Mouse (Mus musculus) MEL (cell line): ENCODE measurements around the gene H2-M10.1. TPM values are rescaled to one million over a fixed set of nuclear protein-coding genes. Genes with fewer than 3 reads are reported as not detected.
"Not testable (repeated sequence)": the region's sequence is repeated elsewhere in the genome, so short reads cannot be mapped to it uniquely, and the experiment has no call there.

Source experiments
- DNase-seq: peaks from one replicate; pipeline ENCODE4 v3.0.0; 2011; ENCODE audit warnings: low read depth, low spot score
- H3K27ac ChIP-seq: 2 replicates; pipeline ENCODE4 v1.5.1; 2012; ENCODE audit warnings: low read depth, mild to moderate bottlenecking, control low read depth, low read length, moderate library complexity; ENCODE audit not compliant: control insufficient read depth
- H3K27me3 ChIP-seq, 2 experiments: fragments of 150-350 bp in 1 of 2; sonication (generic) in 1 of 2; 2 replicates each; pipeline ENCODE4 v1.6.1; 2012; ENCODE audit warnings: low read length in 2 of 2, mild to moderate bottlenecking in 2 of 2, improper control_type of control experiment in 1 of 2, moderate library complexity in 1 of 2; ENCODE audit not compliant: insufficient read depth in 2 of 2, control insufficient read depth in 1 of 2
- H3K36me3 ChIP-seq, 2 experiments: 2 replicates each; pipeline ENCODE4 v1.6.1; 2012 to 2014; ENCODE audit warnings: low read length in 2 of 2, improper control_type of control experiment in 1 of 2, inconsistent platforms in 1 of 2, mild to moderate bottlenecking in 1 of 2; ENCODE audit not compliant: insufficient read depth in 2 of 2, control insufficient read depth in 1 of 2
- H3K4me1 ChIP-seq, 2 experiments: fragments of 150-350 bp in 1 of 2; sonication (generic) in 1 of 2; 2 replicates each; pipeline ENCODE4 v1.6.1; 2012; ENCODE audit warnings: low read length in 2 of 2, improper control_type of control experiment in 1 of 2, mild to moderate bottlenecking in 1 of 2; ENCODE audit not compliant: insufficient read depth in 2 of 2, control insufficient read depth in 1 of 2
- H3K4me3 ChIP-seq, 2 experiments: fragments of 150-350 bp in 1 of 2; sonication (generic) in 1 of 2; 2 replicates each; pipeline ENCODE4 v1.5.1; 2012; ENCODE audit warnings: low read depth in 2 of 2, low read length in 2 of 2, mild to moderate bottlenecking in 2 of 2, moderate library complexity in 2 of 2, control low read depth in 1 of 2, improper control_type of control experiment in 1 of 2; ENCODE audit not compliant: control insufficient read depth in 1 of 2, insufficient read depth in 1 of 2
- H3K79me2 ChIP-seq: 2 replicates; pipeline ENCODE4 v1.6.1; 2012; ENCODE audit warnings: mild to moderate bottlenecking, low read length, moderate library complexity; ENCODE audit not compliant: control insufficient read depth, poor library complexity, insufficient read depth
- H3K9ac ChIP-seq: 2 replicates; pipeline ENCODE4 v1.6.1; 2012; ENCODE audit warnings: low read depth, mild to moderate bottlenecking, control low read depth, low read length, moderate library complexity; ENCODE audit not compliant: control insufficient read depth, poor library complexity, severe bottlenecking
- H3K9me3 ChIP-seq: fragments of 150-350 bp; sonication (generic); replicated peaks from 2 replicates; pipeline ENCODE4 v1.6.1; 2012; ENCODE audit warnings: mild to moderate bottlenecking, low read length, improper control_type of control experiment, moderate library complexity; ENCODE audit not compliant: insufficient read depth
- CTCF ChIP-seq, 3 experiments: IDR thresholded peaks in 2 of 3; conservative IDR thresholded peaks in 1 of 3; 2 replicates each; pipeline ENCODE4 v1.5.1; 2011 to 2012; ENCODE audit warnings: low read length in 3 of 3, low read depth in 2 of 3, mild to moderate bottlenecking in 2 of 3, improper control_type of control experiment in 1 of 3, inconsistent platforms in 1 of 3, mixed read lengths in 1 of 3, moderate library complexity in 1 of 3; ENCODE audit not compliant: control insufficient read depth in 1 of 3, insufficient read depth in 1 of 3, poor library complexity in 1 of 3, severe bottlenecking in 1 of 3
- ELF1 ChIP-seq: IDR thresholded peaks from 2 replicates; pipeline ENCODE4 v1.6.1; 2014; ENCODE audit warnings: low read depth, mild to moderate bottlenecking, inconsistent platforms, low read length, improper control_type of control experiment, moderate library complexity
- GABPA ChIP-seq: IDR thresholded peaks from 2 replicates; pipeline ENCODE4 v1.6.1; 2012; ENCODE audit warnings: low read depth, mild to moderate bottlenecking, inconsistent platforms, low read length, improper control_type of control experiment, moderate library complexity
- JUND ChIP-seq: IDR thresholded peaks from 2 replicates; pipeline ENCODE4 v1.6.1; 2011; ENCODE audit warnings: low read depth, mild to moderate bottlenecking, improper control_type of control experiment, low read length
- KAT2A ChIP-seq: conservative IDR thresholded peaks from 2 replicates; pipeline ENCODE4 v1.6.1; 2012; ENCODE audit warnings: low read depth, low read length, improper control_type of control experiment, inconsistent platforms
- MAZ ChIP-seq: IDR thresholded peaks from 2 replicates; pipeline ENCODE4 v1.6.1; 2012; ENCODE audit warnings: low read depth, mild to moderate bottlenecking, inconsistent platforms, low read length, improper control_type of control experiment
- MXI1 ChIP-seq: IDR thresholded peaks from 2 replicates; pipeline ENCODE4 v1.6.1; 2011; ENCODE audit warnings: mild to moderate bottlenecking, low read depth, low read length, improper control_type of control experiment
- MYC ChIP-seq: IDR thresholded peaks from 2 replicates; pipeline ENCODE4 v1.6.1; 2011; ENCODE audit warnings: low read depth, mild to moderate bottlenecking, low read length, improper control_type of control experiment, moderate library complexity
- POLR2A ChIP-seq, 2 experiments: IDR thresholded peaks; 2 replicates each; pipeline ENCODE4 v1.6.1; 2011 to 2012; ENCODE audit warnings: low read length in 2 of 2, mild to moderate bottlenecking in 2 of 2, control low read depth in 1 of 2, improper control_type of control experiment in 1 of 2, low read depth in 1 of 2, moderate library complexity in 1 of 2; ENCODE audit not compliant: control insufficient read depth in 1 of 2, insufficient read depth in 1 of 2, poor library complexity in 1 of 2
- POLR2AphosphoS2 ChIP-seq: IDR thresholded peaks from 2 replicates; pipeline ENCODE4 v1.6.1; 2011; ENCODE audit warnings: low read length, improper control_type of control experiment
- POLR2AphosphoS5 ChIP-seq: IDR thresholded peaks from 2 replicates; pipeline ENCODE4 v1.6.1; 2012; ENCODE audit warnings: low read depth, borderline replicate concordance, mild to moderate bottlenecking, inconsistent platforms, low read length, moderate library complexity, mixed read lengths
- RAD21 ChIP-seq: IDR thresholded peaks from 2 replicates; pipeline ENCODE4 v1.6.1; 2011; ENCODE audit warnings: mild to moderate bottlenecking, low read depth, low read length, improper control_type of control experiment
- RCOR1 ChIP-seq: IDR thresholded peaks from 2 replicates; pipeline ENCODE4 v1.6.1; 2012; ENCODE audit warnings: low read depth, mild to moderate bottlenecking, inconsistent platforms, low read length, improper control_type of control experiment
- SMC3 ChIP-seq: IDR thresholded peaks from 2 replicates; pipeline ENCODE4 v1.6.1; 2011; ENCODE audit warnings: low read depth, low read length, improper control_type of control experiment
- TBP ChIP-seq: IDR thresholded peaks from 2 replicates; pipeline ENCODE4 v1.8.0; 2011; ENCODE audit warnings: low read depth, low read length, improper control_type of control experiment
- TCF12 ChIP-seq: IDR thresholded peaks from 2 replicates; pipeline ENCODE4 v1.6.1; 2014; ENCODE audit warnings: low read depth, mild to moderate bottlenecking, inconsistent platforms, low read length, improper control_type of control experiment, moderate library complexity
- UBTF ChIP-seq: IDR thresholded peaks from 2 replicates; pipeline ENCODE4 v1.6.1; 2012; ENCODE audit warnings: low read depth, mild to moderate bottlenecking, inconsistent platforms, low read length, improper control_type of control experiment, moderate library complexity, borderline replicate concordance; ENCODE audit not compliant: insufficient read depth
- USF2 ChIP-seq, 2 experiments: IDR thresholded peaks; 2 replicates each; pipeline ENCODE4 v1.6.1; 2011 to 2012; ENCODE audit warnings: improper control_type of control experiment in 2 of 2, low read length in 2 of 2, borderline replicate concordance in 1 of 2, inconsistent platforms in 1 of 2, low read depth in 1 of 2, mild to moderate bottlenecking in 1 of 2; ENCODE audit not compliant: insufficient read depth in 1 of 2
- ZMIZ1 ChIP-seq: IDR thresholded peaks from 2 replicates; pipeline ENCODE4 v1.6.1; 2012; ENCODE audit warnings: low read depth, mild to moderate bottlenecking, inconsistent platforms, low read length, improper control_type of control experiment, moderate library complexity
- ZNF384 ChIP-seq: IDR thresholded peaks from 2 replicates; pipeline ENCODE4 v1.6.1; 2012; ENCODE audit warnings: low read depth, mild to moderate bottlenecking, inconsistent platforms, low read length, improper control_type of control experiment
- polyA plus RNA-seq, 2 experiments: library from polyadenylated mRNA; stranded (reverse) in 1 of 2; unstranded in 1 of 2; fragments of >175 nt in 1 of 2; fragments of >200 nt in 1 of 2; gene quantifications; 2 replicates each; pipeline versions ENCODE4 v1.2.1 to v1.2.4; 2012; ENCODE audit warnings: low replicate concordance in 2 of 2, low read depth in 1 of 2; ENCODE audit not compliant: insufficient read length in 2 of 2, insufficient read depth in 1 of 2, missing spikeins in 1 of 2
- total RNA-seq: library from RNA; depleted of rRNA; stranded (reverse); fragments of 300-350 nt; gene quantifications from 2 replicates; pipeline ENCODE4 v1.2.3, GENCODE M21; 2012

H2-M10.1 gene
- total and polyA plus RNA-seq, 3 experiments = not detected

DNA sequence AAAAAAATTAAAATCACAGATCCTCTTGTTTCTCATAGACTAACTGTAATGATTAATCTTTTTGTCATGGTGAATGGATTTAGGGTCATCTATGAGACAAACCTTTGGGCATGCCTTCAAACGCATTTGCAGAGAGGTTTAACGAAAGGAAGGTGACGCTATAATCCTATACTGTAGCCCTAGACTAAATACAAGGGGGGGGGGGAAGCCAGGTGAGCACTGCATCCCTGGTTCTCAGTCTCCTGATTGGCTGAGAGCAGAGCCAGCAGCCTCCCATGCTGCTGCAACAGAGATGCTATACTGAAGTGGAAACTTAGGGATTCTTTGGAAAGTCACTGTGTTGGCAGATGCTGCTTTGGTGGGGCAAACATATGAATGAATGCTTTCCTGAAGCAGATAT, 29.8 kb upstream of the H2-M10.1 start:
- no peaks in the 10 kb centered on the region for H3K36me3 ChIP-seq
- H3K4me1 ChIP-seq = no peaks in the 10 kb centered on the region
- no peaks in the 10 kb centered on the region for H3K9me3 ChIP-seq
- H3K27me3 ChIP-seq = peaks cover 2 to 5% of the 10 kb centered on the region in 2 experiments; a peak in 3 of 4 replicates
- H3K27ac ChIP-seq = no peak overlapping the region
- TF ChIP-seq MAZ = no peak
- TF ChIP-seq POLR2AphosphoS2 = no peak
- no peak for TF ChIP-seq SMC3
- TF ChIP-seq USF2 (IDR thresholded peaks at IDR 0.05; ENCODE audit: borderline replicate concordance in 1 of 2, insufficient read depth in 1 of 2, low read depth in 1 of 2, low read length in 2 of 2) = no peak
- TF ChIP-seq POLR2AphosphoS5 = no peak
- TF ChIP-seq RAD21 = no peak
- TF ChIP-seq ZNF384 = no peak
- TF ChIP-seq UBTF = no peak
- TF ChIP-seq MXI1 = no peak
- TF ChIP-seq POLR2A (IDR thresholded peaks at IDR 0.05; ENCODE audit: control insufficient read depth in 1 of 2, insufficient read depth in 1 of 2, low read depth in 1 of 2, low read length in 2 of 2, poor library complexity in 1 of 2) = no peak
- no peak for TF ChIP-seq ZMIZ1
- no peak for TF ChIP-seq GABPA
- no peaks in the 10 kb centered on the region for H3K79me2 ChIP-seq
- H3K4me3 ChIP-seq = no peak overlapping the region
- DNase-seq = no peak
- H3K9ac ChIP-seq = no peak overlapping the region

DNA sequence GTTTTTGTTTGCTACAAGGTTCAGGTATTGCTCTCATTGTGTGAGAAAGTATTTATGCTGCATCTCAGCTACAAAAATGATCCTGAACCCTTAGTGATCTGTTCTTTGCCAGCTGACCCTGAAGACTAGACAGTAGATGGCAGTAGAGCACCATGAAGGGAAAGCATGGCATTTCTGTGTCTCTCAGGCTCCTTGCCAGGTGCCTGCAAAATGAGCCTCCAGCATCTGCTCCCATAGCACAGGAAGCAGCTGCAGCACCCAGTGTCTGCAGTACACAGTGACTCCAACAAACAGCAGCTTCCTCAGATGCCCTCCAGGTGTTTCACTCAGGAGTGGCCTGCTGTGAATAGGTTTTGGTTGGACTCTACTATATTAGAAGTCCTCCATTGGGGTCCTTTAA, 29.4 kb upstream of the H2-M10.1 start:
- TF ChIP-seq CTCF (IDR thresholded peaks at IDR 0.05 in 2 of 3, conservative IDR thresholded peaks at IDR 0.05 in 1 of 3; ENCODE audit: control insufficient read depth in 1 of 3, insufficient read depth in 1 of 3, low read depth in 2 of 3, low read length in 3 of 3, poor library complexity in 1 of 3, severe bottlenecking in 1 of 3) (peak; percentile 30 to 57 (median 39)), RAD21 (peak; percentile 57), SMC3 (peak; percentile 51)
- H3K27me3 ChIP-seq, H3K9ac ChIP-seq, H3K9me3 ChIP-seq, H3K79me2 ChIP-seq, H3K36me3 ChIP-seq, H3K27ac ChIP-seq, H3K4me1 ChIP-seq, H3K4me3 ChIP-seq: not testable (repeated sequence)
- peak; percentile 61 for DNase-seq

DNA sequence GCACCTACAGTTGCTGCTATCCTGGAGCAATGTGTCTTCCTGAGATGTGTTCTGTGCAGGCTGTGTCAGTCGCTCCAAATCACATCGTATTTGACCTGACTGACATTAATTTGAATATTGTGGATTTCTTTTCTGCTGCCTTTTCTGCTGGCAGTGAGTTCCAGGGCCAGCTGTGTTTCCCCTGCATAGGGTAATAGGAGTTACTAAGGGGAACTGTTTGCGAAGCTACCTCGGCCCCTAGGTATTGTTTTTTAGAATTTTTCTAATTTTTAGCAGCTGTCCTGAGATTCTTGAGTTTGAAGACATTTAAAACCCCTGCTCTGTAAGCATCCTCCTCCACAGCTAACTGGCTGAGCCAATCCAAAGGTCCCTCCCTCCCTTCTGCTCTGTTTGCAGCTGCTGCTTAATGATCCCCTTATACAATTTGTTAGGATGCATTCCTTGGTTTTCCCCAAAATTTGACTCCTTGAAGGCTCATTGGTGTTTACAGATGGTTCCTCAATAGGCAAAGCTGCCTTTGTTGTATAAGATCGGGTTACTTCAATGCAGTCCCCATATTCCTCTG, 10.2 kb downstream of the H2-M10.1 start:
- H3K27ac ChIP-seq = no peak overlapping the region
- no peak for DNase-seq
- peaks cover 0 to 7% of the 10 kb centered on the region in 2 experiments; a peak in 2 of 4 replicates for H3K27me3 ChIP-seq
- TF ChIP-seq KAT2A = no peak
- no peak for TF ChIP-seq TBP
- TF ChIP-seq USF2 (IDR thresholded peaks at IDR 0.05; ENCODE audit: borderline replicate concordance in 1 of 2, insufficient read depth in 1 of 2, low read depth in 1 of 2, low read length in 2 of 2) = no peak
- TF ChIP-seq ZMIZ1 = no peak
- TF ChIP-seq JUND = no peak
- TF ChIP-seq MAZ = no peak
- TF ChIP-seq RCOR1 = no peak
- TF ChIP-seq ELF1 = no peak
- TF ChIP-seq MYC = no peak
- TF ChIP-seq TCF12 = no peak
- no peak for TF ChIP-seq POLR2AphosphoS5
- H3K4me1 ChIP-seq = no peaks in the 10 kb centered on the region
- no peak overlapping the region for H3K4me3 ChIP-seq
- H3K36me3 ChIP-seq = no peaks in the 10 kb centered on the region
- no peaks in the 10 kb centered on the region for H3K9me3 ChIP-seq
- no peaks in the 10 kb centered on the region for H3K79me2 ChIP-seq
- no peak overlapping the region for H3K9ac ChIP-seq
